Mouse (Mus musculus): ENCODE data around the gene Pla2g6. TPM values are rescaled to one million over a fixed set of nuclear protein-coding genes. Genes with fewer than 3 reads are reported as not detected.

Gene Pla2g6
- total and polyA plus RNA-seq, 2 experiments from 2014 or later, result 7.1 to 20.3 TPM

DNA sequence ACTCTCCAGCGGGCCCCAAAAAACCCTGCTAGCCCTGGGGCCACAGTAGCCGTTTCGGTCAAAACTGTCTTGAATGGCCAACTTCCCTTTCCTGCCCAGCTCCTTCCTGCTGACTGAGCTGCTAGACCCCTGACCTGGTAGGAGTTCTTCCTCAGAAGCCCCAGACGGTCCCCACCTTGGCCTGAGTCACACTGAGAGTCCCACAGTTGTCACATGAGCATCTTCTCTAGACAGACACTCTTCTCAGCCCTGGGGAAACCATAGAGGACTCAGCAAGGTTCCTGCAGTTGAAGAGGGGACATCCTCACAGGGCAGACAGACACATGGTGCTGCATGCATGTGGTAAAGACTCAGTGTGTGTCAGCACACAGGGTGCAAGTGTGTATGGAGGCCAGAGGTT is 26.4 kb upstream of the Pla2g6 start:
- Histone ChIP-seq H3K36me3 (replicated peaks; ENCODE audit: control insufficient read depth, insufficient read depth, low read length) (no peaks in the 10 kb centered on the region; the same call in 1 of the 2 replicates), H3K4me2 (ENCODE audit: low read depth, low read length) (no peak overlapping the region), H3K9ac (replicated peaks; ENCODE audit: low read depth, low read length) (no peak overlapping the region), H3K4me1 (ENCODE audit: control insufficient read depth, insufficient read depth) (peaks cover 43% of the 10 kb centered on the region), H3K9me3 (replicated peaks; ENCODE audit: control insufficient read depth, low read length) (no peaks in the 10 kb centered on the region), H3K27me3 (ENCODE audit: control insufficient read depth, insufficient read depth, low read length) (no peaks in the 10 kb centered on the region), H3K27ac (ENCODE audit: low read depth) (no peak overlapping the region), H3K4me3 (ENCODE audit: low read depth, low read length) (no peak overlapping the region)
- DNase-seq (ENCODE audit: low spot score) (no peak), ATAC-seq (ENCODE audit: insufficient read depth, low read depth) (no peak)
- 78% methylated on average over 4 of the region's 4 CpGs for WGBS
- no peak for TF ChIP-seq EP300 (IDR thresholded peaks at IDR 0.05; ENCODE audit: low read depth)

DNA sequence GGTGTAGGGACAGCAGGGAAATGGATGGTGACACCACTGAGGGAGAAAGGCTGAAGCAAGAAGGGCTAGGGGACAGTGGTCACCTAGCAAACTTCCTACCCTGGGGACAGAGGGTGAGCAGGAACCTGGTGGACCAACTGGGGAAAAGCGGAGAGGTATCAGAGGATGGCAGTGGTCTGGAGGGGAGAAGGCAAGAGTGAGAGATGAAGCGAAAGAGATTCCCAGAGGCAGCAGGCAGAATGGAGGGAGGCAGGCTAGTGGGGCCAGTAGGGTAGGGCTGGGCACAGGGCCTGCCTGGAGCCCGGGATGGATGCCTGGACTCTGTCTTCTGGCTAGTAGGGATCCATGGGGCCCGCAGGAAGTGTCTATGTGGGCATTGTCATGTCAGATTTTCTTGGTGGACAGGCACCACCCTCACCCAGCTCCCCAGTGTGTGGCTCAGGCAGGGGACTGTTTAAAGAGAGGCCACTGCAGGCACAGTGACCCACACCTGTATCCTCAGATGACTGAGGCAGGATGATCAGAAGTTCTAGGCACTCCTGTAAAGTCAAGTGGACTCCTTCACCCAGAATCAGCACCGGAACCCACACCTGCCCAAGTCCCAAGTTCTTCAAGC is 25.6 kb upstream of the Pla2g6 start:
- Histone ChIP-seq H3K4me3 (ENCODE audit: low read depth, low read length) (no peak overlapping the region), H3K36me3 (replicated peaks; ENCODE audit: control insufficient read depth, insufficient read depth, low read length) (no peaks in the 10 kb centered on the region; the same call in 1 of the 2 replicates), H3K9me3 (replicated peaks; ENCODE audit: control insufficient read depth, low read length) (no peaks in the 10 kb centered on the region), H3K4me1 (ENCODE audit: control insufficient read depth, insufficient read depth) (peaks cover 48% of the 10 kb centered on the region), H3K27me3 (ENCODE audit: control insufficient read depth, insufficient read depth, low read length) (no peaks in the 10 kb centered on the region), H3K9ac (replicated peaks; ENCODE audit: low read depth, low read length) (no peak overlapping the region), H3K4me2 (ENCODE audit: low read depth, low read length) (no peak overlapping the region), H3K27ac (ENCODE audit: low read depth) (no peak overlapping the region)
- ATAC-seq (ENCODE audit: insufficient read depth, low read depth) (no peak), DNase-seq (ENCODE audit: low spot score) (no peak)
- no peak for TF ChIP-seq CTCF (IDR thresholded peaks at IDR 0.05; ENCODE audit: low read depth)
- no peak for TF ChIP-seq EP300 (IDR thresholded peaks at IDR 0.05; ENCODE audit: low read depth)
- WGBS, result 80% methylated on average over 5 of the region's 5 CpGs

DNA sequence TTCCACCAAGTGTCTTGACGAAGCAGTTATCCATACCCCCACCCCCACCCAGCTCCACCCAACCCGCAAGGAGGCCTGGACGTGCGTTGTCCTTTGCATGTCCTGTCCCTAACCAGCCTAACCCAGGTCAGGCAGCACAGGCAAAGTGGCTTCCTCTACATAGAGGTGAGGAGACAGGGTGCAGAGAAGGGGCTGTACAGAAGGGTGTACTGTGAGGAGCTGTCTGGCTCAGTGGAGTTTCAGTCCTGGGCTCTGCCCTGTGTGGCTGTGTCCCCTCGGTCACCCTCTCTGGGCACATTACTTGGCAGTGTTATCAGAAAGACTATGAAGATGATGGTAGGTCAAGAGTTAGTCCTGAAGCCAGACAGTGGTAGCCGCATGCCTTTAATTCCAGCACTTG is 24.3 kb upstream of the Pla2g6 start:
- Histone ChIP-seq H3K27me3 (ENCODE audit: control insufficient read depth, insufficient read depth, low read length) (no peaks in the 10 kb centered on the region), H3K4me2 (ENCODE audit: low read depth, low read length) (no peak overlapping the region), H3K36me3 (replicated peaks; ENCODE audit: control insufficient read depth, insufficient read depth, low read length) (no peaks in the 10 kb centered on the region), H3K27ac (ENCODE audit: low read depth) (no peak overlapping the region), H3K4me3 (ENCODE audit: low read depth, low read length) (no peak overlapping the region), H3K9ac (replicated peaks; ENCODE audit: low read depth, low read length) (no peak overlapping the region), H3K4me1 (ENCODE audit: control insufficient read depth, insufficient read depth) (peaks cover 47% of the 10 kb centered on the region), H3K9me3 (replicated peaks; ENCODE audit: control insufficient read depth, low read length) (no peaks in the 10 kb centered on the region)
- 86% methylated on average over 6 of the region's 6 CpGs for WGBS
- DNase-seq (ENCODE audit: low spot score) (no peak), ATAC-seq (ENCODE audit: insufficient read depth, low read depth) (no peak)
- TF ChIP-seq EP300 (IDR thresholded peaks at IDR 0.05; ENCODE audit: low read depth) (no peak), CTCF (IDR thresholded peaks at IDR 0.05; ENCODE audit: low read depth) (no peak)

DNA sequence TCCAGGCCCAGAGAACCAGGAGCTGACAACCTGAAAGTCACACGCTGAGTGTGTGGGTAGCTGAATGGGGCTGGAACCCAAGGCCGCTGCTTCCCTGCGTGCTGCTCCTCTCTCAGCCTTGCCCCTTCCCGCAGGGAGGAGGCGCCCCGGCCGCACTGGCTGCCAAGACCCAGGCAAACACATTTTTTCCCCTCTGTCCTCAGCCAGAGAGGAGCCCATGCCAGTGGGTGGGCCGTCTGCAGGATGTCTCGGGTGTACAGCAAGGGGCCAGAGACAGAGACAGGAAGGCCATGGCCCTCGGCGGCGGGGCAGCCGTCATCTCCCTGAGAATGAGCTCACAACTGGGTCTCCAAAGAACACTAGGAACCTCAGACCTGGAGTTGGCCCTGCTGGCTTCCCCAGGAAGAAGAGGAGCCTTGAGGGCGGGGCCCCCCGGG is 23.2 kb upstream of the Pla2g6 start:
- Histone ChIP-seq H3K4me3 (ENCODE audit: low read depth, low read length) (no peak overlapping the region), H3K27me3 (ENCODE audit: control insufficient read depth, insufficient read depth, low read length) (no peaks in the 10 kb centered on the region), H3K4me1 (ENCODE audit: control insufficient read depth, insufficient read depth) (peaks cover 36% of the 10 kb centered on the region), H3K4me2 (ENCODE audit: low read depth, low read length) (peak overlapping the region; percentile 26), H3K27ac (ENCODE audit: low read depth) (peak overlapping the region; percentile 78), H3K36me3 (replicated peaks; ENCODE audit: control insufficient read depth, insufficient read depth, low read length) (no peaks in the 10 kb centered on the region), H3K9ac (replicated peaks; ENCODE audit: low read depth, low read length) (no peak overlapping the region; the same call in 1 of the 2 replicates), H3K9me3 (replicated peaks; ENCODE audit: control insufficient read depth, low read length) (no peaks in the 10 kb centered on the region)
- WGBS, result 15% methylated on average over 15 of the region's 15 CpGs
- 0 out of 2 replicates have a peak, but pooled peaks have one; percentile 6 for ATAC-seq (ENCODE audit: insufficient read depth, low read depth)
- peak; percentile 60 for DNase-seq (ENCODE audit: low spot score)
- TF ChIP-seq EP300 (IDR thresholded peaks at IDR 0.05; ENCODE audit: low read depth) (no peak), CTCF (IDR thresholded peaks at IDR 0.05; ENCODE audit: low read depth) (peak; percentile 20; the same call in 1 of the 2 replicates)

DNA sequence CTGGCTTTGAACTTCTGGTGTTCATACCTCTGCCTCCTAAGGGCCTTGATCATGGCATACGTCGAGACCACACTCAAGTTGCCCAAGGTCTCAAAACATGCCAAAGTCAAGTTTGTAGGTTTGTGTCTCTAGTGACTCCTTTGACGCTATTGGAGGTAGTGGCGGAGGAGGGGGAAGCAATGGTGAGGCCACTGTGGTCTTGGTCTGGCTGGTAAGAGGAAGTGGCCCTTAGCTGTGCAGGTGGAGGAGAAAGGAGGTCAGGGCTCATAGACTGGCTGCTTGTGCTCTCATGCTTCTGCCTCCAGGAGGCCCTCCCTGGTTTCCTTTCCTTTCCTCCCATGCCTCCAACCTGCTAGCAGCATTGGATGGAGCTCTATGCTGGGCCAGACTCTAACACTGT is 22.7 kb upstream of the Pla2g6 start:
- Histone ChIP-seq H3K36me3 (replicated peaks; ENCODE audit: control insufficient read depth, insufficient read depth, low read length) (no peaks in the 10 kb centered on the region), H3K9ac (replicated peaks; ENCODE audit: low read depth, low read length) (no peak overlapping the region), H3K4me2 (ENCODE audit: low read depth, low read length) (peak overlapping the region; percentile 26), H3K9me3 (replicated peaks; ENCODE audit: control insufficient read depth, low read length) (no peaks in the 10 kb centered on the region), H3K4me1 (ENCODE audit: control insufficient read depth, insufficient read depth) (peaks cover 34% of the 10 kb centered on the region), H3K4me3 (ENCODE audit: low read depth, low read length) (no peak overlapping the region), H3K27me3 (ENCODE audit: control insufficient read depth, insufficient read depth, low read length) (no peaks in the 10 kb centered on the region), H3K27ac (ENCODE audit: low read depth) (peak overlapping the region; percentile 78)
- WGBS, result 90% methylated on average over 4 of the region's 4 CpGs
- ATAC-seq (ENCODE audit: insufficient read depth, low read depth), result no peak
- DNase-seq (ENCODE audit: low spot score), result no peak
- TF ChIP-seq EP300 (IDR thresholded peaks at IDR 0.05; ENCODE audit: low read depth) (no peak), CTCF (IDR thresholded peaks at IDR 0.05; ENCODE audit: low read depth) (no peak)

DNA sequence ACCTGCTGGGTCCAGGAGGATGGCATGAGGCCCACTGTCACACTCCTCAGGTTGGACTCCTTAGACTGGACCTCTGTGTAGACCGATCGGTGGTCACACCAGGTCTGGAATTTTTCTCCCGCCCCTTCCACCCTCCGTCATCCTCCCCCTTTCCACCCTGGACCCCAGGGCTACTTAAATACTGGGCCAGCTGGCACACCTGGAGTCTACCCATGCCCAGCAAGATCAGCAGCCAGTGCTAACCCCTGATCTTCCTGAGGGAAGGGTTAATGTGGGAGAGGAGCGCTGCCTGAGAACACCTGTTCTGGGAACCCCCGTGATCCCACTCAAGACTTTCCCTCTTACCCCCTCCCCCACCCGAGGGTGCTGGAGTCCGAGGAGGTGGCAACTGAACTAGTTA is 20.5 kb upstream of the Pla2g6 start:
- DNase-seq (ENCODE audit: low spot score), result no peak
- H3K4me3 ChIP-seq (ENCODE audit: low read depth, low read length), result peak overlapping the region; percentile 85
- peak overlapping the region; percentile 84 for H3K9ac ChIP-seq (replicated peaks; ENCODE audit: low read depth, low read length)
- peak overlapping the region; percentile 91 for H3K4me2 ChIP-seq (ENCODE audit: low read depth, low read length)
- no peaks in the 10 kb centered on the region for H3K27me3 ChIP-seq (ENCODE audit: control insufficient read depth, insufficient read depth, low read length)
- TF ChIP-seq CTCF (IDR thresholded peaks at IDR 0.05; ENCODE audit: low read depth), result no peak
- TF ChIP-seq EP300 (IDR thresholded peaks at IDR 0.05; ENCODE audit: low read depth), result no peak
- ATAC-seq (ENCODE audit: insufficient read depth, low read depth), result no peak
- H3K27ac ChIP-seq (ENCODE audit: low read depth), result peak overlapping the region; percentile 98
- H3K4me1 ChIP-seq (ENCODE audit: control insufficient read depth, insufficient read depth), result peaks cover 31% of the 10 kb centered on the region
- no peaks in the 10 kb centered on the region for H3K36me3 ChIP-seq (replicated peaks; ENCODE audit: control insufficient read depth, insufficient read depth, low read length)
- WGBS, result 52% methylated on average over 8 of the region's 8 CpGs
- no peaks in the 10 kb centered on the region for H3K9me3 ChIP-seq (replicated peaks; ENCODE audit: control insufficient read depth, low read length)

Data from heart, postnatal 0 days (tissue).